Mouse (Mus musculus) neural tube, embryonic 13.5 days (tissue): ENCODE results near the gene Eci3. TPM values are rescaled to one million over a fixed set of nuclear protein-coding genes. Genes with fewer than 3 reads are reported as not detected.
"Not testable (repeated sequence)": the region's sequence is repeated elsewhere in the genome, so short reads cannot be mapped to it uniquely, and the experiment has no call there.

Experiments used
- ATAC-seq: fragments of 200-750 bp; cut with Nextera tagmentation; 2 replicates; pipeline ENCODE4 v1.8.0; 2017; ENCODE audit warnings: low read depth, mild to moderate bottlenecking, moderate TSS enrichment, moderate library complexity
- H3K27ac ChIP-seq: fragments of 300-500 bp; sonication (generic); replicated peaks from 2 replicates; pipeline ENCODE4 v1.5.1; 2015; ENCODE audit warnings: moderate library complexity, mild to moderate bottlenecking, inconsistent platforms
- H3K27me3 ChIP-seq: fragments of 300-500 bp; sonication (generic); 2 replicates; pipeline ENCODE4 v1.6.1; 2015; ENCODE audit warnings: mild to moderate bottlenecking, inconsistent platforms
- H3K36me3 ChIP-seq: fragments of 300-500 bp; sonication (generic); 2 replicates; pipeline ENCODE4 v1.6.1; 2015; ENCODE audit warnings: mild to moderate bottlenecking, inconsistent platforms
- H3K4me1 ChIP-seq: fragments of 300-500 bp; sonication (generic); replicated peaks from 2 replicates; pipeline ENCODE4 v1.6.1; 2015; ENCODE audit warnings: inconsistent platforms
- H3K4me2 ChIP-seq: fragments of 300-500 bp; sonication (generic); 2 replicates; pipeline ENCODE4 v1.6.1; 2015; ENCODE audit warnings: inconsistent platforms, mild to moderate bottlenecking, moderate library complexity
- H3K4me3 ChIP-seq: fragments of 300-500 bp; sonication (generic); 2 replicates; pipeline ENCODE4 v1.5.1; 2015; ENCODE audit warnings: mild to moderate bottlenecking, inconsistent platforms
- H3K9ac ChIP-seq: fragments of 300-500 bp; sonication (generic); 2 replicates; pipeline ENCODE4 v1.6.1; 2015; ENCODE audit warnings: moderate library complexity, mild to moderate bottlenecking, inconsistent platforms
- H3K9me3 ChIP-seq: fragments of 300-500 bp; sonication (generic); 2 replicates; pipeline ENCODE4 v1.6.1; 2016; ENCODE audit warnings: inconsistent platforms
- WGBS: fragments of 180-500 bp; shearing (Covaris S2); methylation state at CpG from one replicate; pipeline ENCODE4 v1.1.7; 2015; 5-methylcytosine and 5-hydroxymethylcytosine counted together
- polyA plus RNA-seq: library from polyadenylated mRNA; unstranded; fragments of >200 nt; fragmentation: Nextera tagmentation; extraction: Ambion mirVana; gene quantifications from 2 replicates; pipeline ENCODE4 v1.2.1, GENCODE M21; 2015

The Eci3 gene
- polyA plus RNA-seq = 0.29 and 0.37 TPM in 2 replicates

- Histone ChIP-seq H3K4me1 (peaks cover 19% of the 10 kb centered on the region), H3K27me3 (peaks cover 24% of the 10 kb centered on the region), H3K4me3 (peak within 1 kb of the TSS; percentile 39), H3K4me2 (peak within 1 kb of the TSS; percentile 71), H3K9ac (peak within 1 kb of the TSS; percentile 62), H3K9me3 (no peaks in the 10 kb centered on the region), H3K36me3 (no peaks in the 10 kb centered on the region), H3K27ac (no peak within 1 kb of the TSS)
- WGBS = 5% methylated on average over 32 of the region's 32 CpGs
- peak; percentile 86 for ATAC-seq
Observed at GRCm38 (mm10) chr13:34963511-34964397, at the start of gene Eci3. Gene Eci3, minus strand, starts transcription at chr13:34963810.

- Histone ChIP-seq H3K9ac (no peak overlapping the region), H3K4me1 (peaks cover 33% of the 10 kb centered on the region), H3K27me3 (no peaks in the 10 kb centered on the region), H3K9me3 (0 out of 2 replicates have a peak, but pooled peaks cover 3% of the 10 kb centered on the region), H3K27ac (no peak overlapping the region), H3K36me3 (no peaks in the 10 kb centered on the region), H3K4me3 (no peak overlapping the region), H3K4me2 (no peak overlapping the region)
- ATAC-seq = no peak
- 79% methylated on average over 2 of the region's 2 CpGs for WGBS
Observed at GRCm38 (mm10) chr13:34995925-34996324, 32.3 kb upstream of the Eci3 start.

GRCm38 (mm10) chr13:34993983-34994811, 30.6 kb upstream of the Eci3 start:
- H3K27ac ChIP-seq = peak overlapping the region; percentile 83
- 1% methylated on average over 33 of the region's 33 CpGs for WGBS
- peak; percentile 98 for ATAC-seq

GRCm38 (mm10) chr13:34993595-34993982, 30.0 kb upstream of the Eci3 start:
- peak overlapping the region; percentile 80 for H3K9ac ChIP-seq
- peak overlapping the region; percentile 83 for H3K27ac ChIP-seq
- peak overlapping the region; percentile 73 for H3K4me2 ChIP-seq
- no peaks in the 10 kb centered on the region for H3K9me3 ChIP-seq
- peaks cover 19% of the 10 kb centered on the region for H3K36me3 ChIP-seq
- peaks cover 33% of the 10 kb centered on the region for H3K4me1 ChIP-seq
- H3K27me3 ChIP-seq = no peaks in the 10 kb centered on the region
- WGBS = 1% methylated on average over 22 of the region's 22 CpGs
- ATAC-seq = peak; percentile 68
- H3K4me3 ChIP-seq = peak overlapping the region; percentile 73

More at GRCm38 (mm10) chr13:34993983-34994811, 30.6 kb upstream of the Eci3 start:
- peak overlapping the region; percentile 73 for H3K4me3 ChIP-seq
- H3K9me3 ChIP-seq = 0 out of 2 replicates have a peak, but pooled peaks cover 3% of the 10 kb centered on the region
- peaks cover 33% of the 10 kb centered on the region for H3K4me1 ChIP-seq
- peak overlapping the region; percentile 80 for H3K9ac ChIP-seq
- H3K4me2 ChIP-seq = peak overlapping the region; percentile 73
- no peaks in the 10 kb centered on the region for H3K27me3 ChIP-seq
- H3K36me3 ChIP-seq = peaks cover 13% of the 10 kb centered on the region

- Histone ChIP-seq H3K9me3 (no peaks in the 10 kb centered on the region), H3K4me3 (peak overlapping the region; percentile 73), H3K4me2 (peak overlapping the region; percentile 73), H3K27me3 (no peaks in the 10 kb centered on the region), H3K4me1 (peaks cover 33% of the 10 kb centered on the region), H3K36me3 (peaks cover 24% of the 10 kb centered on the region), H3K27ac (no peak overlapping the region), H3K9ac (peak overlapping the region; percentile 80)
- 78% methylated on average over 4 of the region's 4 CpGs for WGBS
- no peak for ATAC-seq
Observed at GRCm38 (mm10) chr13:34993085-34993484, 29.5 kb upstream of the Eci3 start.

- Histone ChIP-seq H3K9me3 (no peaks in the 10 kb centered on the region), H3K27ac (no peak overlapping the region), H3K9ac (no peak overlapping the region), H3K36me3 (peaks cover 38% of the 10 kb centered on the region), H3K4me1 (peaks cover 33% of the 10 kb centered on the region), H3K27me3 (no peaks in the 10 kb centered on the region), H3K4me2 (no peak overlapping the region), H3K4me3 (no peak overlapping the region)
- 79% methylated on average over 4 of the region's 4 CpGs for WGBS
- ATAC-seq = no peak
Observed at GRCm38 (mm10) chr13:34991581-34992273, 28.1 kb upstream of the Eci3 start.

GRCm38 (mm10) chr13:34983479-34983878, 19.9 kb upstream of the Eci3 start:
- ATAC-seq, H3K27ac ChIP-seq, H3K4me3 ChIP-seq, H3K4me1 ChIP-seq, H3K27me3 ChIP-seq, H3K9me3 ChIP-seq, H3K4me2 ChIP-seq, H3K9ac ChIP-seq: not testable (repeated sequence)
- WGBS = 94% methylated on average over 1 of the region's 1 CpGs
- peaks cover 93% of the 10 kb centered on the region for H3K36me3 ChIP-seq

GRCm38 (mm10) chr13:34978635-34979034, 15.0 kb upstream of the Eci3 start:
- WGBS = 72% methylated on average over 5 of the region's 5 CpGs
- H3K4me1 ChIP-seq, H3K27ac ChIP-seq, H3K9me3 ChIP-seq, H3K4me2 ChIP-seq, H3K4me3 ChIP-seq, ATAC-seq, H3K9ac ChIP-seq, H3K27me3 ChIP-seq: not testable (repeated sequence)
- peaks cover 70% of the 10 kb centered on the region for H3K36me3 ChIP-seq

GRCm38 (mm10) chr13:34977410-34977809, 13.8 kb upstream of the Eci3 start:
- ATAC-seq = no peak
- H3K4me3 ChIP-seq = no peak overlapping the region
- H3K27me3 ChIP-seq = no peaks in the 10 kb centered on the region
- no peak overlapping the region for H3K4me2 ChIP-seq
- H3K27ac ChIP-seq = no peak overlapping the region
- H3K9me3 ChIP-seq = no peaks in the 10 kb centered on the region
- H3K36me3 ChIP-seq = peaks cover 60% of the 10 kb centered on the region
- 95% methylated on average over 3 of the region's 3 CpGs for WGBS
- H3K4me1 ChIP-seq = no peaks in the 10 kb centered on the region
- H3K9ac ChIP-seq = no peak overlapping the region

- no peaks in the 10 kb centered on the region for H3K4me1 ChIP-seq
Observed at GRCm38 (mm10) chr13:34976116-34976515, 12.5 kb upstream of the Eci3 start.

GRCm38 (mm10) chr13:34973770-34974169, 10.2 kb upstream of the Eci3 start:
- H3K9ac ChIP-seq = no peak overlapping the region
- no peaks in the 10 kb centered on the region for H3K9me3 ChIP-seq
- no peaks in the 10 kb centered on the region for H3K27me3 ChIP-seq
- no peak overlapping the region for H3K4me2 ChIP-seq
- H3K4me1 ChIP-seq = no peaks in the 10 kb centered on the region
- no peak overlapping the region for H3K27ac ChIP-seq
- no peak for ATAC-seq
- WGBS = 54% methylated on average over 1 of the region's 1 CpGs
- H3K4me3 ChIP-seq = no peak overlapping the region
- peaks cover 26% of the 10 kb centered on the region for H3K36me3 ChIP-seq

More at GRCm38 (mm10) chr13:34976116-34976515, 12.5 kb upstream of the Eci3 start:
- no peak overlapping the region for H3K4me2 ChIP-seq
- peaks cover 48% of the 10 kb centered on the region for H3K36me3 ChIP-seq
- no peaks in the 10 kb centered on the region for H3K27me3 ChIP-seq
- H3K4me3 ChIP-seq = no peak overlapping the region
- no peaks in the 10 kb centered on the region for H3K9me3 ChIP-seq
- H3K27ac ChIP-seq = no peak overlapping the region
- no peak overlapping the region for H3K9ac ChIP-seq
- ATAC-seq = no peak
- 93% methylated on average over 4 of the region's 4 CpGs for WGBS
